Mouse (Mus musculus) urinary bladder, postnatal 0 days (tissue): ENCODE measurements around the gene Olfr301. TPM values are rescaled to one million over a fixed set of nuclear protein-coding genes. Genes with fewer than 3 reads are reported as not detected.

Experiments used
- polyA plus RNA-seq: library from polyadenylated mRNA; unstranded; fragments of >200 nt; fragmentation: Nextera tagmentation; extraction: Ambion mirVana; gene quantifications from 2 replicates; pipeline ENCODE4 v1.2.1, GENCODE M21; 2015

The Olfr301 gene
- polyA plus RNA-seq = not detected in 2 replicates

GRCm38 (mm10) chr7:86403546-86403945 lies at the start of gene Olfr301:
TSS of gene Olfr301 (plus strand) at chr7:86403846.

GRCm38 (mm10) chr7:86366828-86367227 lies 36.8 kb upstream of the Olfr301 start, which contains the start of gene Olfr305:
TSS of gene Olfr305 (minus strand) at chr7:86366928.

GRCm38 (mm10) chr7:86386558-86386957 lies 17.1 kb upstream of the Olfr301 start, which contains the start of gene Olfr304:
TSS of gene Olfr304 (minus strand) at chr7:86386658.

GRCm38 (mm10) chr7:86397689-86398088 lies 6.0 kb upstream of the Olfr301 start, which contains the start of gene Olfr303:
TSS of gene Olfr303 (minus strand) at chr7:86397789.

GRCm38 (mm10) chr7:86459621-86460020 lies 56.0 kb downstream of the Olfr301 start, which contains the start of gene Olfr299:
TSS of gene Olfr299 (plus strand) at chr7:86459921.

Other genes starting within 250 kb of the Olfr301 start
- gene Vmn2r75, start 232.1 kb upstream of the Olfr301 start, polyA plus RNA-seq = not detected in 2 replicates
- not detected in 2 replicates for gene Vmn2r76, start 157.5 kb upstream of the Olfr301 start, polyA plus RNA-seq
- not detected in 2 replicates for gene Olfr310, start 126.7 kb upstream of the Olfr301 start, polyA plus RNA-seq
- gene Olfr309, start 90.1 kb upstream of the Olfr301 start, polyA plus RNA-seq = not detected in 2 replicates
- gene Olfr308, start 78.2 kb upstream of the Olfr301 start, polyA plus RNA-seq = not detected in 2 replicates
- gene Olfr307, start 66.3 kb upstream of the Olfr301 start, polyA plus RNA-seq = not detected in 2 replicates
- gene Olfr305, start 36.9 kb upstream of the Olfr301 start, polyA plus RNA-seq = not detected in 2 replicates
- not detected in 2 replicates for gene Olfr304, start 17.2 kb upstream of the Olfr301 start, polyA plus RNA-seq
- not detected in 2 replicates for gene Olfr303, start 6.1 kb upstream of the Olfr301 start, polyA plus RNA-seq
- gene Olfr299, start 56.1 kb downstream of the Olfr301 start, polyA plus RNA-seq = not detected in 2 replicates
- not detected in 2 replicates for gene Olfr298, start 88.6 kb downstream of the Olfr301 start, polyA plus RNA-seq
- not detected in 2 replicates for gene Olfr297, start 116.1 kb downstream of the Olfr301 start, polyA plus RNA-seq
- not detected in 2 replicates for gene Olfr295, start 180.0 kb downstream of the Olfr301 start, polyA plus RNA-seq
- not detected in 2 replicates for gene Olfr294, start 212.8 kb downstream of the Olfr301 start, polyA plus RNA-seq
- gene Olfr293, start 245.2 kb downstream of the Olfr301 start, polyA plus RNA-seq = not detected in 2 replicates